Mouse (Mus musculus) embryonic fibroblast, embryonic 13.5 days (primary cell): ENCODE data around the gene Kif1c. TPM values are rescaled to one million over a fixed set of nuclear protein-coding genes. Genes with fewer than 3 reads are reported as not detected.
A peak's percentile ranks its signal among the peaks of the same experiment; 100 is the strongest.

Experiments used
- H3K27ac ChIP-seq: 2 replicates; pipeline ENCODE4 v1.5.1; 2012; ENCODE audit warnings: low read length, control low read depth, inconsistent platforms; ENCODE audit not compliant: insufficient read depth
- H3K4me1 ChIP-seq: 2 replicates; pipeline ENCODE4 v1.6.1; 2011; ENCODE audit warnings: low read length; ENCODE audit not compliant: control insufficient read depth, insufficient read depth
- H3K4me3 ChIP-seq: 2 replicates; pipeline ENCODE4 v1.5.1; 2011; ENCODE audit warnings: mild to moderate bottlenecking, control low read depth, low read length; ENCODE audit not compliant: insufficient read depth
- CTCF ChIP-seq: IDR thresholded peaks from 2 replicates; pipeline ENCODE4 v1.5.1; 2011; ENCODE audit warnings: mild to moderate bottlenecking, control low read depth, low read length, moderate library complexity, borderline replicate concordance; ENCODE audit not compliant: insufficient read depth
- POLR2A ChIP-seq: IDR thresholded peaks from 2 replicates; pipeline ENCODE4 v1.6.1; 2011; ENCODE audit warnings: low read depth, mild to moderate bottlenecking, control low read depth, low read length, moderate library complexity
- polyA plus RNA-seq: library from polyadenylated mRNA; stranded (reverse); fragments of >200 nt; gene quantifications from 2 replicates; pipeline ENCODE4 v1.2.4, GENCODE M21; 2011; ENCODE audit warnings: low read depth; ENCODE audit not compliant: missing spikeins, insufficient read length

The Kif1c gene
- polyA plus RNA-seq, 1 experiment: 88.5 TPM

DNA sequence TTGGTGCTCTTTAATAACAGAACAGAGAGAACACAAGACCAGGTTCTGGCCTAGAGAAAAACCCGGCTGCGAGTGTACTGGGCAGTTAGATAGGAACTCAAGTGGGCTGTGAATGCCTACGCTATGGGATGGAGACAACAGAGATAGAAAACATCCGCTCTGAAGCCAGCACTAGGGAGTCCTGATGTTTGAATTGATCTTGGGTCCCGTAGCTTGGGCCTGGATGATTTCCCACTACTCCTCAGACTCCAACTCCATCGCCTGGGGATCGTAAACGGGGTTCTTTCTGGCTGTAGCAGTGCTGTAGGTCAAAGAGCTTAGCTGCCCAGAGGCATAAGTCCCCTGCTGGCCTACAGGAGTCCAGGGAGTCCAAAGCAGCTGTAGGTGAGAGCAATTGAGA, 12.0 kb upstream of the Kif1c start:
- peak overlapping the region; percentile 71 for H3K27ac ChIP-seq
- TF ChIP-seq CTCF (no peak), POLR2A (no peak; the same call in 1 of the 2 replicates)

DNA sequence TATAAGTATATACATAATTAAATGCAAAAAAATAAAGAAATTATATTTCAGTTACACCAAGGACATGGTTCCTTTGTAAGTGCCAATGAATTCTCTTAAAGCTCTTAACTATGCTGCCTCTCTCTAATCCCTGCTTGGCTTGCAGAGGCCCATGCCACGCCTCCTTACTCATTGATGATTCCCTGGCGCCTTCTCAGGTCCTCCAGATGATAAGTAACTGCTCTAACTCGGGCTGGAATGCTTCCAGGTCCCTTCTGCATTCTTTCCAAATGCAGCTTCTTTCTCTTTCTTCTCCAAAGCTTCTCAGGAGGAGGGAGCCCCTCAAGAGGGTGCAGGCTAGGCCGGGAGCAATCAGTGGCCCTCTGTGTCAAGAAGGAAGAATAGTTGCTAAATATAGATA, 10.8 kb upstream of the Kif1c start:
- TF ChIP-seq CTCF (no peak), POLR2A (no peak)
- Histone ChIP-seq H3K4me1 (no peaks in the 10 kb centered on the region; the same call in 1 of the 2 replicates), H3K27ac (no peak overlapping the region), H3K4me3 (no peak overlapping the region)

More for the DNA sequence above, 12.0 kb upstream of the Kif1c start:
- no peaks in the 10 kb centered on the region; the same call in 1 of the 2 replicates for H3K4me1 ChIP-seq
- peak overlapping the region; percentile 38 for H3K4me3 ChIP-seq

DNA sequence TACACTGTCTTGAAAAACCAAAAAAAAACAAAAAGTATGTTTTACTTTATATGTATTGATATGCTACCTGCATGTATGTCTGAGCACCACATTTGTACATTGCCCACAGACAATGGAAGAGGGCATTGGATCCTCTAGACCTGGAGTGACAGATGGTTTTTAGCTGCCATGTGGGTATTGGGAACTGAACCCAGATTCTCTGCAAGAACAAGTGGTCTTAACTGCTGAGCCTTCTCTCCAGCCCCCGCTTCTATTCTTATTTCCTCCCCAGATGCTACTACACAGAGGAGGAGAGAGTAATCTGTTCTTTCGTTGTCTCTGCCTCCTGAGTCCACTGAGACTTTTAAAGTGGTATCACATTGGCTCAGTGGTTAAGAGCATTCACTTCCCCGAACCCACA, 6.8 kb upstream of the Kif1c start:
- no peak for TF ChIP-seq POLR2A
- no peak for TF ChIP-seq CTCF
- Histone ChIP-seq H3K27ac (no peak overlapping the region), H3K4me1 (no peaks in the 10 kb centered on the region; the same call in 1 of the 2 replicates), H3K4me3 (no peak overlapping the region)

DNA sequence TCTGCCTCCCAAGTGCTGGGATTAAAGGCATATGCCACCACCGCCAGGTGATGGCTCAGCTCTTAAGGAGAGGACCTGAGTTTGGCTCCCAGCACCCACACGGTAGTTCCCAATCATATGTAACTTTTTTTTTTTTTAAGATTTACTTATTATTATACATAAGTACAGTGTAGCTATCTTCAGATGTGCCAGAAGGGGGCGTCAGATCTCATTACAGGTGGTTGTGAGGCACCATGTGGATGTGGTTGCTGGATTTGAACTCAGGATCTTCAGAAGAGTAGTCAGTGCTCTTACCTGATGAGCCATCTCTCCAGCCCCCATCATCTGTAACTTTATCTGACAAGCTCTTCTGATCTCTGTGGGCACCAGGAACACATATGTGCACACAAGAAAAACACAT, 3.0 kb upstream of the Kif1c start:
- no peak for TF ChIP-seq POLR2A
- TF ChIP-seq CTCF: no peak
- H3K4me3 ChIP-seq: no peak overlapping the region
- H3K27ac ChIP-seq: no peak overlapping the region
- no peaks in the 10 kb centered on the region for H3K4me1 ChIP-seq

DNA sequence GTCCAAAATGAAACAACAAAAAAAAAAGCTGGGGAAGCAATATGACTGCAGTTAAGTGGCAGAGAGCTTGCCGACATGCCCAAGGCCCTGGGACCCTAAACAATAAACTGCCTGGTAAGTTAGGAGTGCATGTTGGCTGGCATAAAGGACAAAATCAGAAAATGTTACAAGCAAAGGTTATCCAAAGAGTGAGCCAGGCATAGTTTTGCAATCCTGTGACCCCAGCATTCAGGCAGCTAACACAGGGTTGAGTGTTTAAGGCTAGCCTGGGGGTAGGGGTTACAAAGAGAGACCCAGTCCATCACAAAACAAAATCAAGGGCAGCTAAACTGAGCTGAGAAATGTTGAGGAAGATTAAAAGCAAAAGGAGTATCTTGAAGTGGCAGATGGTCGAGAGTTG, 1.3 kb upstream of the Kif1c start:
- no peaks in the 10 kb centered on the region for H3K4me1 ChIP-seq

DNA sequence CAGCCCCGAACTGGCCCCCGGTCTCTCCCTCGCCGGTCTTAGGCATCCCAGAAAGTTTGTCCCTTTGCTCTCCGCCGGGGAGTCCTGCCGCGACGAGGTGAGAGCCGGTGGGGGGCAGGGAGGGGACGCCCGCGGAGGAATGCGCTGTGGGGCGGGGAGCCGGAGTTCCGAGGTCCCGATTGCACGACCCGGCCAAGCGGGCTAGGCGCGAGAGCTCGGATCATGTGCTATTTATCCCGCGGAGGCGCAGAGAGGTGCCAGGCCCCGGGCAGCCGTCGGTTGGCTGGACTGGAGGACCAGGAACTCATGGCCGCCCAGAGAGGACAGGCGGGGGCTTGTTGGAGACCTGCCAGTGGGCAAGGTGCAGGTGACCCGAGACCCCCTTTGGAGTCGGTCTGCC, 265 bp downstream of the Kif1c start:
- TF ChIP-seq CTCF (no peak), POLR2A (peak; percentile 34)
- Histone ChIP-seq H3K4me3 (peak overlapping the region; percentile 81), H3K4me1 (no peaks in the 10 kb centered on the region), H3K27ac (peak overlapping the region; percentile 99)

More for the DNA sequence above, 1.3 kb upstream of the Kif1c start:
- TF ChIP-seq POLR2A (no peak), CTCF (no peak)
- no peak overlapping the region for H3K4me3 ChIP-seq
- no peak overlapping the region for H3K27ac ChIP-seq

DNA sequence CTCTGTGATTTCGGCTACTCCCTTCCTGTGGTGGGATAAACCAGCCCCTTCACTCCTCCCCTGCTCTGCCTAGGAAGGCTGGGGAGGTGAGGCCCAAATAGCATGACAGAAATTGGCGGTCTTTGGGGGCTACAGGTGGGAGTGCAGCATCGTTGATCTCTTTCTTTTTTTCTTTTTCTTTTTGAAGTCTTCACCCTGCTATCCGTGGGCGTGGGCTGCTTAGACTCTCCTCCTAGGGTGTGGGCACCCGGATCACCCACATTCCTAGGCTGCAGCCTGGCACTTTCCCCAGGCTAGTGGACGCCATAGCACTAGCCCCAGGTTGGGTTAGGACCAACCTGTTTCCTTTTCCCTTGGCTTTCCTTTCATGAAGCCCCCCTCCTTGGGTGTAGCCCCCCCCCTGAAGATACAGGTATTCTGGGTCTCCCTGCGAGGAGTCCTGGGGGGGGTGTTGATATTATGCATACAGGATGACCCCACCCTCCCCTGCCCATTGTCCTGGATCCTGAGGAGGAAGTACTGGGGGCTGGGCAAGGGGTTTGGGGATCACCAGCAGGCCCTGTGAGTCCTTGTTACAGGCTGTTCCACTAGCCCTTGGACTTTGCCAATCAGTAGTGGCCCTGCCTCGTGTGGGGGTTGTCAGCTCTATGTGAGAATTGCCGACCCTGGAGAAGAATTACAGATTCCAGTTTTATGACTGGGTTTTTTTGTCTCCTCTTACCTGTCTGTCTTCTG, 1.0 kb downstream of the Kif1c start:
- peak overlapping the region; percentile 81 for H3K4me3 ChIP-seq
- peak overlapping the region; percentile 99 for H3K27ac ChIP-seq
- TF ChIP-seq POLR2A (no peak; the same call in 1 of the 2 replicates), CTCF (no peak)
- no peaks in the 10 kb centered on the region for H3K4me1 ChIP-seq

DNA sequence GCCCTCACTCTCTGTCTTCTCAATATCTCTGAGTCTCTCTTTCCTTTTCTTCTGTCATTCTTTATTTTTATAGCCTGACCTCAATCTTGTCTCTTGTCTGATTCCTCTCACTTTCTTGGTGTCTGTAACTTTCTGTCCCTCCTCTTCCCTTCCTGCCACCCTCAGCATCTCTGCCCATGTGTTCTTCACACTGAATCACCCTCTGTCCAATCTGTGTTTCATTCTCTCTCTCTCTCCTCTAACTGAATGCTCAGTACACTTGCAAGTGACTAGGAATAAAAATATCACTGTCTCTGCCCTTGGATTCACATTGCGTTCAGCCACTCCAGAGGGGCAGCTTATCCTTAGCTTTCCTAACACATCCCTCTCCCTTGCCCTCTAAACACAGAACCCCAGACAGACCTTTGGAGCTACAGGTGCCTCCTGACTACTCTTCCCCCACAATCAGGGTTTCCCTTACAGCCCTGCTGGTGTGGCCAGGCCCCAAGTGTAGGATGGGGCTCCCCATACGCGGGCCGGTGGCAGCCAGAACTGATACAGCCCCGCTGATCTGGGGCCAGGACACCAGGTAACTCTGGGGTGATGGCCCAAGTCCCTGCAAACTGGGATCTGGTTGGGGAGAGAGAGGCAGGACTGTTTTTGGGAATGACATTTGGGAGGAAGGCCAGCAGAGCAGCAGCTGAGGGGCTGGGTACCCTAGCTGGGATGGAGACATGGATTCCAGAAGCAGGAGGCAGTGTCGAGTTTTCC, 1.8 kb downstream of the Kif1c start:
- no peak overlapping the region for H3K27ac ChIP-seq

DNA sequence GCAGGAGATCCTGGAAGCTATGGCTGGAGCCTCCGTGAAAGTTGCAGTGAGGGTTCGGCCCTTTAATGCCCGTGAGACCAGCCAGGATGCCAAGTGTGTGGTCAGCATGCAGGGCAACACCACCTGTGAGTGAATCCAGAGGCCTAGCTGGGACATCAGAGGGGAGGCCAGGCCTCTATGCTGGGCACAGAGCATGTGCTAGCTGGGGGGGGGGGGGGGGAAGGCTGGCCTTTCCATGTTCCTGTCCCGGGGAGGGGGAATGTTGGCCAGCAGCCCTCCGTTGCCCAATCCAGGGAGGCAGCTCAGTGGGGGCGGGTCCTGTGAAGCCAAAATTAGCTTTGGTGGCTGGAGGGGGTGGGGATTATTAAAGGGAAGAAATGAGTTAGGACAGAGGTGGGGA, 2.4 kb downstream of the Kif1c start:
- Histone ChIP-seq H3K27ac (no peak overlapping the region), H3K4me1 (no peaks in the 10 kb centered on the region), H3K4me3 (peak overlapping the region; percentile 81; the same call in 1 of the 2 replicates)
- no peak for TF ChIP-seq POLR2A
- TF ChIP-seq CTCF: no peak

More for the DNA sequence above, 1.8 kb downstream of the Kif1c start:
- Histone ChIP-seq H3K4me1 (no peaks in the 10 kb centered on the region), H3K4me3 (peak overlapping the region; percentile 81)
- TF ChIP-seq POLR2A: no peak
- TF ChIP-seq CTCF: no peak

DNA sequence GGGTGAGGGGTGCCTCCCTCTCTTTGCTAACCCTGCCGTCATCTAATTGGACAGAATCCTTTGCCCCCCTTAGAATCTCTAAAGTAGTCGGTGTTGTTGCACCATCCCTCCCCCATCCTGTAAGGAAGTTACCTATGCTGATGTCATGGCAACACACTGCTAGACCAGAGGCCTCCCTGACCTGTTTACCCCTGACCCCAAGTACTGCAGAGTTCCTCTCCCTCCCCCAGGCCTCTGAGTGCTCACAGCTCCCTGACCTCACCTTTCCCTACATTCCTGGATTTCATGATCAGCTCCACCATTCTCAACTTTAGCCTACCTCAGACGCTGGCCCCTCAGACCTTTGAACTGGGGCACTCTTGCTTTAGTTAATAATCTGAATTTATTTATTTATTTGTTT, 5.8 kb downstream of the Kif1c start:
- Histone ChIP-seq H3K4me3 (no peak overlapping the region), H3K27ac (no peak overlapping the region), H3K4me1 (no peaks in the 10 kb centered on the region)
- TF ChIP-seq POLR2A (no peak), CTCF (no peak)
